Mouse (Mus musculus): ENCODE measurements around the gene Ankfn1. TPM values are rescaled to one million over a fixed set of nuclear protein-coding genes. Genes with fewer than 3 reads are reported as not detected.

The Ankfn1 gene
- polyA plus RNA-seq, 1 experiment from 2014 or later: 0.05 TPM

- no peak for ATAC-seq (ENCODE audit: insufficient number of reproducible peaks, low FRiP score, low TSS enrichment, low read depth)
- H3K4me1 ChIP-seq (ENCODE audit: control insufficient read depth, insufficient read depth, low read length): peaks cover 3% of the 10 kb centered on the region; the same call in 1 of the 2 replicates
- 22% methylated on average over 5 of the region's 5 CpGs for WGBS
- DNase-seq (ENCODE audit: low spot score): no peak
- no peak overlapping the region for H3K9ac ChIP-seq (ENCODE audit: low read length)
- H3K36me3 ChIP-seq (ENCODE audit: control insufficient read depth, insufficient read depth, low read length): no peaks in the 10 kb centered on the region
- no peak overlapping the region for H3K4me3 ChIP-seq (ENCODE audit: low read depth, low read length)
- no peaks in the 10 kb centered on the region for H3K27me3 ChIP-seq (ENCODE audit: control insufficient read depth, insufficient read depth, low read length)
- H3K27ac ChIP-seq (replicated peaks; ENCODE audit: low read depth, low read length): no peak overlapping the region
- no peak overlapping the region for H3K4me2 ChIP-seq (ENCODE audit: low read depth, severe bottlenecking)
- H3K9me3 ChIP-seq (ENCODE audit: control insufficient read depth, low read length): no peaks in the 10 kb centered on the region
Observed at GRCm38 (mm10) chr11:89455647-89456231, 321.7 kb downstream of the Ankfn1 start.

- H3K27ac ChIP-seq (replicated peaks; ENCODE audit: low read depth, low read length): no peak overlapping the region
- ATAC-seq (ENCODE audit: insufficient number of reproducible peaks, low FRiP score, low TSS enrichment, low read depth): no peak
- no peaks in the 10 kb centered on the region for H3K36me3 ChIP-seq (ENCODE audit: control insufficient read depth, insufficient read depth, low read length)
- 66% methylated on average over 4 of the region's 4 CpGs for WGBS
- no peaks in the 10 kb centered on the region for H3K9me3 ChIP-seq (ENCODE audit: control insufficient read depth, low read length)
- DNase-seq (ENCODE audit: low spot score): no peak
- no peak overlapping the region for H3K9ac ChIP-seq (ENCODE audit: low read length)
- no peak overlapping the region for H3K4me3 ChIP-seq (ENCODE audit: low read depth, low read length)
- peaks cover 3% of the 10 kb centered on the region; the same call in 1 of the 2 replicates for H3K4me1 ChIP-seq (ENCODE audit: control insufficient read depth, insufficient read depth, low read length)
- H3K4me2 ChIP-seq (ENCODE audit: low read depth, severe bottlenecking): no peak overlapping the region
- no peaks in the 10 kb centered on the region for H3K27me3 ChIP-seq (ENCODE audit: control insufficient read depth, insufficient read depth, low read length)
Observed at GRCm38 (mm10) chr11:89454702-89455101, 322.8 kb downstream of the Ankfn1 start.

- peak; percentile 23 for DNase-seq (ENCODE audit: low spot score)
- WGBS: 22% methylated on average over 2 of the region's 2 CpGs
- ATAC-seq (ENCODE audit: insufficient number of reproducible peaks, low FRiP score, low TSS enrichment, low read depth): peak; percentile 44; the same call in 1 of the 2 replicates
Observed at GRCm38 (mm10) chr11:89452862-89453261, 324.6 kb downstream of the Ankfn1 start.

GRCm38 (mm10) chr11:89450406-89450805 is 327.0 kb downstream of the Ankfn1 start:
- 86% methylated on average over 4 of the region's 4 CpGs for WGBS

More at GRCm38 (mm10) chr11:89452862-89453261, 324.6 kb downstream of the Ankfn1 start:
- Histone ChIP-seq H3K9me3 (ENCODE audit: control insufficient read depth, low read length) (no peaks in the 10 kb centered on the region), H3K4me3 (ENCODE audit: low read depth, low read length) (no peak overlapping the region), H3K9ac (ENCODE audit: low read length) (no peak overlapping the region), H3K4me1 (ENCODE audit: control insufficient read depth, insufficient read depth, low read length) (peaks cover 3% of the 10 kb centered on the region; the same call in 1 of the 2 replicates), H3K4me2 (ENCODE audit: low read depth, severe bottlenecking) (no peak overlapping the region), H3K27me3 (ENCODE audit: control insufficient read depth, insufficient read depth, low read length) (no peaks in the 10 kb centered on the region), H3K36me3 (ENCODE audit: control insufficient read depth, insufficient read depth, low read length) (no peaks in the 10 kb centered on the region), H3K27ac (replicated peaks; ENCODE audit: low read depth, low read length) (no peak overlapping the region)

GRCm38 (mm10) chr11:89448986-89449385 is 328.5 kb downstream of the Ankfn1 start:
- ATAC-seq (ENCODE audit: insufficient number of reproducible peaks, low FRiP score, low TSS enrichment, low read depth): no peak
- Histone ChIP-seq H3K9ac (ENCODE audit: low read length) (no peak overlapping the region), H3K27ac (replicated peaks; ENCODE audit: low read depth, low read length) (no peak overlapping the region), H3K4me3 (ENCODE audit: low read depth, low read length) (no peak overlapping the region), H3K9me3 (ENCODE audit: control insufficient read depth, low read length) (no peaks in the 10 kb centered on the region), H3K36me3 (ENCODE audit: control insufficient read depth, insufficient read depth, low read length) (no peaks in the 10 kb centered on the region), H3K27me3 (ENCODE audit: control insufficient read depth, insufficient read depth, low read length) (no peaks in the 10 kb centered on the region), H3K4me2 (ENCODE audit: low read depth, severe bottlenecking) (no peak overlapping the region), H3K4me1 (ENCODE audit: control insufficient read depth, insufficient read depth, low read length) (peaks cover 3% of the 10 kb centered on the region; the same call in 1 of the 2 replicates)
- 90% methylated on average over 6 of the region's 6 CpGs for WGBS
- DNase-seq (ENCODE audit: low spot score): no peak

More at GRCm38 (mm10) chr11:89450406-89450805, 327.0 kb downstream of the Ankfn1 start:
- H3K27ac ChIP-seq (replicated peaks; ENCODE audit: low read depth, low read length): no peak overlapping the region
- no peaks in the 10 kb centered on the region for H3K27me3 ChIP-seq (ENCODE audit: control insufficient read depth, insufficient read depth, low read length)
- no peak for ATAC-seq (ENCODE audit: insufficient number of reproducible peaks, low FRiP score, low TSS enrichment, low read depth)
- H3K4me2 ChIP-seq (ENCODE audit: low read depth, severe bottlenecking): no peak overlapping the region
- DNase-seq (ENCODE audit: low spot score): no peak
- no peak overlapping the region for H3K4me3 ChIP-seq (ENCODE audit: low read depth, low read length)
- H3K9ac ChIP-seq (ENCODE audit: low read length): no peak overlapping the region
- no peaks in the 10 kb centered on the region for H3K36me3 ChIP-seq (ENCODE audit: control insufficient read depth, insufficient read depth, low read length)
- H3K9me3 ChIP-seq (ENCODE audit: control insufficient read depth, low read length): no peaks in the 10 kb centered on the region
- peaks cover 3% of the 10 kb centered on the region; the same call in 1 of the 2 replicates for H3K4me1 ChIP-seq (ENCODE audit: control insufficient read depth, insufficient read depth, low read length)

- H3K27ac ChIP-seq (replicated peaks; ENCODE audit: low read depth, low read length): no peak overlapping the region
- H3K9me3 ChIP-seq (ENCODE audit: control insufficient read depth, low read length): no peaks in the 10 kb centered on the region
- 82% methylated on average over 12 of the region's 12 CpGs for WGBS
- no peak for ATAC-seq (ENCODE audit: insufficient number of reproducible peaks, low FRiP score, low TSS enrichment, low read depth)
- H3K36me3 ChIP-seq (ENCODE audit: control insufficient read depth, insufficient read depth, low read length): no peaks in the 10 kb centered on the region
- no peak overlapping the region for H3K4me3 ChIP-seq (ENCODE audit: low read depth, low read length)
- H3K9ac ChIP-seq (ENCODE audit: low read length): no peak overlapping the region
- H3K4me2 ChIP-seq (ENCODE audit: low read depth, severe bottlenecking): no peak overlapping the region
- no peaks in the 10 kb centered on the region for H3K4me1 ChIP-seq (ENCODE audit: control insufficient read depth, insufficient read depth, low read length)
- no peaks in the 10 kb centered on the region for H3K27me3 ChIP-seq (ENCODE audit: control insufficient read depth, insufficient read depth, low read length)
- DNase-seq (ENCODE audit: low spot score): no peak
Observed at GRCm38 (mm10) chr11:89447477-89447876, 330.0 kb downstream of the Ankfn1 start.

- ATAC-seq (ENCODE audit: insufficient number of reproducible peaks, low FRiP score, low TSS enrichment, low read depth) (no peak), DNase-seq (ENCODE audit: low spot score) (no peak)
- H3K4me1 ChIP-seq (ENCODE audit: control insufficient read depth, insufficient read depth, low read length): no peaks in the 10 kb centered on the region
- H3K27ac ChIP-seq (replicated peaks; ENCODE audit: low read depth, low read length): no peak overlapping the region
- H3K27me3 ChIP-seq (ENCODE audit: control insufficient read depth, insufficient read depth, low read length): no peaks in the 10 kb centered on the region
- no peak overlapping the region for H3K4me2 ChIP-seq (ENCODE audit: low read depth, severe bottlenecking)
- 76% methylated on average over 6 of the region's 6 CpGs for WGBS
- H3K4me3 ChIP-seq (ENCODE audit: low read depth, low read length): no peak overlapping the region
- H3K9me3 ChIP-seq (ENCODE audit: control insufficient read depth, low read length): no peaks in the 10 kb centered on the region
- no peak overlapping the region for H3K9ac ChIP-seq (ENCODE audit: low read length)
- no peaks in the 10 kb centered on the region for H3K36me3 ChIP-seq (ENCODE audit: control insufficient read depth, insufficient read depth, low read length)
Observed at GRCm38 (mm10) chr11:89440566-89440965, 336.9 kb downstream of the Ankfn1 start.

- no peak overlapping the region for H3K27ac ChIP-seq (replicated peaks; ENCODE audit: low read depth, low read length)
- no peak overlapping the region for H3K4me2 ChIP-seq (ENCODE audit: low read depth, severe bottlenecking)
- no peaks in the 10 kb centered on the region for H3K27me3 ChIP-seq (ENCODE audit: control insufficient read depth, insufficient read depth, low read length)
- H3K9ac ChIP-seq (ENCODE audit: low read length): no peak overlapping the region
- ATAC-seq (ENCODE audit: insufficient number of reproducible peaks, low FRiP score, low TSS enrichment, low read depth): no peak
- no peaks in the 10 kb centered on the region for H3K36me3 ChIP-seq (ENCODE audit: control insufficient read depth, insufficient read depth, low read length)
- no peak for DNase-seq (ENCODE audit: low spot score)
- no peaks in the 10 kb centered on the region for H3K9me3 ChIP-seq (ENCODE audit: control insufficient read depth, low read length)
- no peak overlapping the region for H3K4me3 ChIP-seq (ENCODE audit: low read depth, low read length)
- WGBS: 42% methylated on average over 3 of the region's 3 CpGs
- H3K4me1 ChIP-seq (ENCODE audit: control insufficient read depth, insufficient read depth, low read length): 0 out of 2 replicates have a peak, but pooled peaks cover 4% of the 10 kb centered on the region
Observed at GRCm38 (mm10) chr11:89424358-89424757, 353.1 kb downstream of the Ankfn1 start.

GRCm38 (mm10) chr11:89422637-89423036 is 354.8 kb downstream of the Ankfn1 start:
- H3K4me1 ChIP-seq (ENCODE audit: control insufficient read depth, insufficient read depth, low read length): 0 out of 2 replicates have a peak, but pooled peaks cover 4% of the 10 kb centered on the region
- H3K4me2 ChIP-seq (ENCODE audit: low read depth, severe bottlenecking): no peak overlapping the region
- no peaks in the 10 kb centered on the region for H3K36me3 ChIP-seq (ENCODE audit: control insufficient read depth, insufficient read depth, low read length)
- no peak for ATAC-seq (ENCODE audit: insufficient number of reproducible peaks, low FRiP score, low TSS enrichment, low read depth)
- no peaks in the 10 kb centered on the region for H3K27me3 ChIP-seq (ENCODE audit: control insufficient read depth, insufficient read depth, low read length)
- no peak for DNase-seq (ENCODE audit: low spot score)
- WGBS: 69% methylated on average over 5 of the region's 5 CpGs
- H3K9me3 ChIP-seq (ENCODE audit: control insufficient read depth, low read length): no peaks in the 10 kb centered on the region
- no peak overlapping the region for H3K27ac ChIP-seq (replicated peaks; ENCODE audit: low read depth, low read length)
- H3K4me3 ChIP-seq (ENCODE audit: low read depth, low read length): no peak overlapping the region
- no peak overlapping the region for H3K9ac ChIP-seq (ENCODE audit: low read length)

All from limb, embryonic 11.5 days (tissue).